Mouse (Mus musculus): Measurements from ENCODE around the gene Olfr1246.
"Not testable (repeated sequence)": the region's sequence is repeated elsewhere in the genome, so short reads cannot be mapped to it uniquely, and the experiment has no call there.

Gene Olfr1246

GRCm38 (mm10) chr2:89593057-89593456 is at the start of gene Olfr1246:
Gene Olfr1246, minus strand, starts transcription at chr2:89593157.
- no peak for DNase-seq

GRCm38 (mm10) chr2:89634883-89635282 is 41.9 kb upstream of the Olfr1246 start, which contains the start of gene Olfr1249:
Gene Olfr1249, minus strand, starts transcription at chr2:89634983.
- DNase-seq: no peak

- not testable (repeated sequence) for DNase-seq
These were observed 25.2 kb upstream of the Olfr1246 start, which contains the start of gene Olfr1248 for GRCm38 (mm10) chr2:89618145-89618544. Gene Olfr1248, minus strand, starts transcription at chr2:89618245.

GRCm38 (mm10) chr2:89614030-89614429 is 21.1 kb upstream of the Olfr1246 start, which contains the start of gene Olfr1247:
Gene Olfr1247, minus strand, starts transcription at chr2:89614130.
- DNase-seq: no peak

- no peak for DNase-seq
These were observed 14.6 kb downstream of the Olfr1246 start, which contains the start of gene Olfr1245 for GRCm38 (mm10) chr2:89578347-89578746. Gene Olfr1245, minus strand, starts transcription at chr2:89578447.

GRCm38 (mm10) chr2:89562706-89563105 is 30.3 kb downstream of the Olfr1246 start:
- not testable (repeated sequence) for DNase-seq

GRCm38 (mm10) chr2:89544516-89544915 is 48.4 kb downstream of the Olfr1246 start:
- no peak for DNase-seq

GRCm38 (mm10) chr2:89539923-89540322 is 53.0 kb downstream of the Olfr1246 start:
- no peak for DNase-seq

Measured in cerebellum, adult 11 months (tissue).